Mouse (Mus musculus) kidney, postnatal 14 days (tissue): ENCODE results near the gene Tpk1.
A peak's percentile ranks its signal among the peaks of the same experiment; 100 is the strongest.

Experiments
- DNase-seq: peaks from one replicate; pipeline ENCODE4 v3.0.0; 2022; ENCODE audit warnings: mixed read lengths

The Tpk1 gene

DNA sequence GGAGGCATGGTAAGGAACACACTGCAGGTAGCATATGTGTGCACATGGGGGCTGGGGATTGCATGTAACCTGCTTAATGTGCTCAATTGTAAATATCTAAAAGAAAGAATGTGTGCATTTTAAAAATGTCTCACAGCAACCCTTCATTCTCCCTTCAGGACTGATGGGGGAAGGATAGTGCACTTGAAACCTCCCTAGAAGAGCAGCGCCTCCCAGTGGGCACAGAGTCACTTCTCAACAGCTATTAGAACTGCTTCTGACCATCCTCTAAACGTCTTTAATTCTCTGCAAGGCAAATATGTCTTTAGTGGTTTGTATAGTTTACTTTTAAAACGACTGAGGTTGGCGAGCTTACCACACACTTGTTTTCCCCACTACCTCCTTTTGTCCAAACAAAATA is 241.1 kb downstream of the Tpk1 start:
- no peak for DNase-seq

DNA sequence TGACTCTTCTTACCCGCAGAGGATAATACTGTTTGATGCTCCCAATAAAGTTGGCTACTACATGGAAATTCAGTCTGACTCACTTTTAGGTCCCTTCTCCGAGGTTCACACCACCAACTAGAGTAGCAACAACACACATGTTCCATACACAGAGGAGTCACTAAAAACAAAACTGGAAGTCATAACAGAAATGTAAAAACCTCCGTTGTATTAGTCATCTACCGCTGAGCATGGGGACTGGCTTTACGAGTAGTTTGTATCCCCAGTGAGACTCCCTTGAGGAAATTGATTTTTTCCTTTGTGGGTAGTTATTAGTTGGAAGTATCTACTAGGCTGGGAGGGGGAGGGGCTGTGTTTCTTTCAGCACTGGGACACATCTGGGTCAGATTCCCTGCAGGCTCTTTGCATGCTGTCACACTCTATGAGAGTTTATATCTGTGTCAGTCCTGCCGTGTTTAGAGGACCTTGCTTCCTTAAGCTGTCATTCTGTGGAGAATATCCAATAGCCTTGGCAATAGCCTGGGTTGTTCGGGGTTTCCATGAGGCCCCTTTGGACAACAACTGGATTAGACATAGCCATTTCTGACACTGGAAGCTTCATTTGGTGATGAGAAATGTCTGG is 245.6 kb downstream of the Tpk1 start:
- no peak for DNase-seq

DNA sequence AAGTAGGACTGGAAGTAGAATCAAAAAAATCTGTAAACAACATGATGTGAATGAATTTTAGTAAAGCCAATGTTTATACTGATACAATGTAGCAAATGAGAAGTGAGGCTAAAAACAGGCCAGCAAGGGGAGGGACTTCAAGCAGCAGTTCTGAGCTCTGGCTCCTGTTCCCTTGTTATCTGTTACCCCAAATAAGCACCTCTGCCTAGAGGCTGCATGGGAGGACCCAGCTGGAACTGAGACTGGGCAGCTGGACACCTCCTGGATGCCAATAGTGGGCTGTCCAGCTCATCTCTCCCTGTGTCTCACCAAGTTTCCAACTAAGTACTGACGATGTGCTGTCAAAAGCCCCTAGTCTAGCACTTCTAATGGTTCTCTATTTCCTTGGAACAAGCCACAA is 257.1 kb downstream of the Tpk1 start:
- no peak for DNase-seq

DNA sequence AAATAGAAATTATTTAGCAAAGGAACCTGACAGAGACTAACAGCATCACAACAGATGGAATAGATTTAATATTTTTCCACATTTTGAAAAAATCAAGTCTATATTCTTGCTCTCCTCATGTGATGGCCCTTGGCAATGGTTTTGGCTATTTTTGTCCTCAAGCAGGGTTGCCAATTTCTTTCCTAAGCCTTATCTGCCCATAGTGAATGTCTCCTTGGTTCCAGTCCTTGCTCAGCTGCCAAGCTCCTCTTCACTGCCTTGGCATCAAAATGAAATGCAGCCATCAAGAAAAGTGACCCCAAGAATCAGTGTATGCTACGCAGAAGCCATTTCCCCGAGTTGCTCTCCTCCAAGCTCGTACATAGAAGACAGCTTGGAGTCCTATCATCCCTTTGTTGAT is 263.0 kb downstream of the Tpk1 start:
- no peak for DNase-seq

DNA sequence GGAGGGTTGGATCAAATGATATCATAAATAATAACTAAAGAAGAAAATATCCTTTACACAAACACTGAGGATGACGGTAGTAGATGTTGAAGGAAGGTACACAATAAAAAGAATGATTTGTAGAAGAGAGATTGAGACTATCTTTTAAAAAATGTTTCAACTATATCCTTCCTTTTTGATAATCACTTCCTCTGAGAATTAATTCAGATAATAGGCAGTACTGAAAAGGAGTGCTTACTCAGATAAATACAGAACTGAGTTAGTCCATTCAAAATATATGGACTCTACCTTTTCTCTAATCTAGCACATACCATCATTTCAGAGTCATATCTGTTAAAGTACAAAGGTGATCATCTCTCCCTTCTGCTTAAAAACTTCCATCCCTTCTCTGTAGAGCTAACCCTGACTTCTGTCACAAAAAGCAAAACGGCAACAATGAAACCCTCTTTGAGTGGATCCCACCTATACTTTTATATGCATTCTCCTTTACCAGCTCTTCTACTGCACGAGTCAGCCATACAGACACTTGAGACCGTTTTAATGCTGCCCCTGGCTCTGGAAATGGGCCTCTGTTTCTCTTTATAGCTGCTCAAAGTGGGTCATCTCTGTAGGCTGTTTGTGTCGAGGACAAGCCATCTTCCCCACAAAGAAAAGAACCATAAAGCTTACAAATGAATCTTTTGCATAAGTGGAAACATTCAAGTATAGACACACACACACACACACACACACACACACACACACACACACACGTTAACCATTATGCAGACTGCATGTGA is 263.7 kb downstream of the Tpk1 start:
- no peak for DNase-seq

DNA sequence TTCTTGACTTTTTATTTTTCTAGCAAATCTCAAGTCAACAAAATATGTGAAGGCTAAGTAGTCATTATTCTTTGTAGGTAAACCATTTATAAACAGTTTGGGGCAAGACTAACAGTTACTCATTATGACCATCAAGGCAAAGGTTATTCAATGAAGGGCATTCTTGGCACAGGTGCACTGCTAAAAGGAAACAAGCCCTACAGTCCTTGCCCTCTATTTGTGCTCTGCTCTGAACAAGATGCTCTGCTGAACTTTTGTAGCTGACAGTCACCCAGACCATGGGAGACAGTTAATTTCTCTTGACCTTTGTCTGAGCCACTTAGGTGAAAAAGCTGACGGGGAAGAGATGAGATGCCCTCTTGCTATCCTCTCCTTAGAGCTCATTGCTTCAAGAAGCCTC is 269.7 kb downstream of the Tpk1 start:
- DNase-seq: no peak

DNA sequence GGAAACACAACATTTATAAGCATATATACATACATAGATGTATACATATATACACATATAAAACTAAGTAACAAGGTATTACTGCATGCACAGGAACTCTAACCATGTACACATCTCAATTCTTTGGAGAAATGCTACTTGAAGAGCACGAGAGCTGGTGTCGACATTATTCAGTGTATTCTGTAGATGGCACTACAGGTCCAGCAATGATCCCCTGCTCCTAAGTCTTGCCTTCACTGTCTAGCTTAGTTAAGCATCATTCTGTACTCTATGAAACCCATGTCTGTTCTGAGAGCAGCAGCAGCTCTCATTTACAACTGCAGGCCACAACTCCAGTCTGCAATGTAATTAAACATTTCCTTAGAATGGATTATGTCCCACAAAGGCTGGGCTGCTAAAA is 270.5 kb downstream of the Tpk1 start:
- peak; percentile 23 for DNase-seq

DNA sequence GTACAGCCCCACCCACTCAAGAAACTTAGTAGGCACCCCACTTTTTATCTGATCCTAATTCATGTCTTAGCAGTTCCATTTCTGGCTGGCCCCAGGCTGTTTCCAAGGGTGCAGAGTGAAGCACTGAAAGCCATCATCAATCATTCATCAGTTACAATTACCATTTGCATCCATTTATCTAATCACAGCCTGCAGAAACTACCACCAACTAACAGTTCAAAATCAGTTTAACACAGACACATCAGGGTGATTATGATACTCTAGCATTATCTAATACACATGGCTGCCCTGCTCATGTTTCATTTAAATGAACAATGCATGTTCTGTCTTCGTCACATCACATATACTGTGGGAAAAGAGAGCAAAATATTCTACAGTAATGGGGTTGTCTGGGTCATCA is 274.7 kb downstream of the Tpk1 start:
- DNase-seq: no peak

DNA sequence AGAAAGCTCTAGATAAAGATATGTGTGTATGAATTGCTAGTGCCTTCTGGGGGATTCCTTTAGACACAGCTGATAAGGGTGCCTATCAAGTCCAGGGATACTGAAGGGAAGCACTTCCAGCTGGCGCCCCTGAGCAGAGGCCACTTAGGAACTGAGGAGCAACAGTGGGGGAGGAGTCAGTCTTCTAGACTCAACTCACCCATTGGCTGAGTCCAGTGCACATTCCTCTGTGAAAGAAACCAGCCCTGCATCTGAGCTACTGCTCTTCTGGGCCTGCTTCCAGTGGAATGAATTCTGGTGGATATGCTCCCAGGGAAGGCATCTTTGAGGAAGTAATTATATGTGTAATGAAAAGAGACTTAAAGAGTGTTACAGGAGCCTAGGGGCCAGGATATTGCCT is 278.8 kb downstream of the Tpk1 start:
- DNase-seq: no peak

DNA sequence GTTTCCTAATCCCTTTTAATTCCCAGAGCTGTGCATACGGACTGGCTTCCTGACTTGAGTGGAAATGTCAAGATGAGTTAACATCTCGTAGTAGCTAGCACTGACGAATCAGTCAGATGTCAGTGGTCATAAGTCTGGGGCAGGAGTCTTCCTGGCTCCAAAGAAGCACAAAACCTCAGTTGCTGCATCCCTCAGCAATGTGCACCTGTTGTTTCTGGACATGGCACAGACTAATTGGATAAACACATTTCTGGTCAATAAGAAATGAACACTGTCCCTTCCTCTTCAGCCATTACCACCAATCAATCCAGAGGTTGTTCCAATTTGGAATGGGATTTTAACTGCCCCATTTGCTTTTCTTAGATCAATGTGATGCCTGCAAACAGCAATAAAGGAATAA is 281.2 kb downstream of the Tpk1 start:
- no peak for DNase-seq

DNA sequence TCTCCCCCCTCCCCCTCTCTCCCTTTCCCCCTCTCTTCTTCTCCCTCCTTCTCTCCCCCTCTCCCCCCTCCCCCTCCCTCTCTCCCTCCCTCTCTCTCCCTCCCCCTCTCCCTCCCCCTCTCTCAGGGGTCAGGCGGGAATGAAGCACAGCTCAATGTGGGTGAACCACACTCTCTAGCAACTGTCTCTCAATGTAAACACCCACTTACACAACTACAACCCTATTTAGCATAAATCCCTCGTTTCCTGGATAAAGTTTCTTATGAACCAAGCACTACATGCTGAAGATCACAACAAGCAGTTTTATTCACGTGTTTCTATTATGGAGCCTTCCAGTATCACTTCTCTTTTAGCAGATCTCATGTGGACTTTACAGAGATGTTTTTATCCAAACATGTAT is 281.8 kb downstream of the Tpk1 start:
- no peak for DNase-seq

DNA sequence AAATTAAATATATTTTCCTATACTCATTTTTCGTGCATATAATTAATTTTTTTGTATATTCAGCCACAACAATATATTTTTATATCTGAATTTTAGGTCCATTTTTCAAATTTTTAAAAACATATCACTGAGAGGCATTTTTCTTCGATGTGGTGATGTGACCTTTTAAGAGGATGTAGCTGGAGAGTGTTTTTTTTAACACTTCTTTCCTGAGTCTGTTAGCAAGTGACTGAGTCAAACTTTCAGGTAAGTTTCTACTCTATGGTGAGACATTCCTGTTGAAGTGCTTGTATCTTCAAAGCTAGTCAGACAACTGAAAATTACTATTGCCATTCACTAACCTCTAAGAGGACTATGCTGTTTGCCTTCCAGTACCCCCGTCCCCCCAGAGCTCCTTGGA is 283.3 kb downstream of the Tpk1 start:
- DNase-seq: no peak

DNA sequence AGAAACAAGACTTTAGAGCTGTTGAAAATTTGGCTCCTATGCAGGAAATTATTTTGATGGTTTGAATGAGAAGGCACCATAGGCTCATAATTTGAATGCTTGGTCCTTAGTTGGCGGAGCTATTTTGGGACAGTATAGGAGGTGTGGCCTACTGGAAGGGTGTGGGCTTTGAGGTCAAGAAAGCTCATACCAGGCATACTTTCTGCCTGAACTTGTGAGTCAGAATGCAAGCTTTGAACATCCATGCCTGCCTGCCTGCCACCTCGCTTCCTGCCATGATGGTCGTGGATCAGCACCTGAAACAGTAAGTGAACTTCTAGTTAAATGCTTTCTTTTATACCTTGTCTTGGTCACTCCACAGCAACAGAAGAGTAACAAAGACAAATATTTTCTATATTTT is 283.8 kb downstream of the Tpk1 start:
- DNase-seq: no peak

DNA sequence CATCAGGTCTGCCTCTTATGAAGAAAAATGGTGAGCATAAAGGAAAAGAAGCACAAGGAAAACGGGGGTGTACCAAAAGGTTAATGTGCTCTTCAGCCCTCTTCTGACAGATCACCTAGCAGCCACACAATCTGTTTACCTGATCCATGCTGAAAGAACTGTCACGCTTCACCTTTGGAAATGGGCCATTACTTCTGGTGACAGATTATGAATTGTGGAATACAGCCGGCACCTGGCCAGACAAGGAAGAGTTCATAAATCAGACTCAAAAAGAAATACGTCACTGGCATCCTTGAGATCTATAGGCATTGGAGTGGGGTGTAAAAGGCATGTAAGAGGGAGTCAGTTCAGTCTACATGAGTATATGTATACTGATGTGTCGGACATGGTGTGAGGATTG is 292.9 kb downstream of the Tpk1 start:
- DNase-seq: no peak

DNA sequence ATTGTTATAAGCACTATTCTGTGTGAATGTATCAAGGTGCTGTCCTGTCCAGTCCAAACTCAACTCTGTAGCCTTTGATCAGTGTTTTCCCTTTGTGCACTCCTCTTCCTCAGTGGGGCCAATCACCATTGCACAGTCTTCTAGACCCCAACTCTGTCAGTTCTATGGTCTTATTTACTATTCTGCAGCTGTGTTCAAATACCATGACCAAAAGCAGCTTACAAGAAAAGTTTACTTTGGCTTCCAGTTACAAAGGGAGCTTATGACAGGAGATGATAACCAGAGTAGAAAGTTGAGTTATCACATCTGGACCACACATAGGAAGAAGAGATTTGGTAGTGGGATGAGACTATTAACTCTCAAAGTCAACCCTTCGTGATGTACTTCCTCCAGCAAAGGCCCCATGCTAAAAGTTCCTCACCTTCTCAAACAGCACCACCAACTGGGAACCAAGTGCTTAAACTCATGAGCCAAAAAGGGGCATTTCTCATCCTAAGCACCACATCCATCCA is 298.6 kb downstream of the Tpk1 start:
- no peak for DNase-seq

DNA sequence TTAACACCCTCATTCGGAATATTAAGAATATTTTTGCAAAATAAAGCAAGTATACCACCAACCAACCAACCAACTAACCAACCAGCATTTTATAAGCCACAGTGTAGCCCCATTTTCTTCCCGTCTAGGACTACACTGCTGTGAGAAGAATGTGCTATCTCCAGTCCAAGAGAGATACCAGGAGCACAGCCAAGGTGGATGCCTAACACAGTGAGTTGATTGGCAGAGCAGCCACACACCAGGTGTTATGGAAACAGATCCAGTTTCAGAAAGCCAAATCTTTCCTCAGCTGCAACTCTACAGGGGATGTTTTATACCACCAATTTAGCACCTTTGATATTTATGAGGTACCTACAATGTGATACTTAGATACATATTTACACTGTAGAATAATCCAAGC is 299.1 kb downstream of the Tpk1 start:
- DNase-seq: no peak

DNA sequence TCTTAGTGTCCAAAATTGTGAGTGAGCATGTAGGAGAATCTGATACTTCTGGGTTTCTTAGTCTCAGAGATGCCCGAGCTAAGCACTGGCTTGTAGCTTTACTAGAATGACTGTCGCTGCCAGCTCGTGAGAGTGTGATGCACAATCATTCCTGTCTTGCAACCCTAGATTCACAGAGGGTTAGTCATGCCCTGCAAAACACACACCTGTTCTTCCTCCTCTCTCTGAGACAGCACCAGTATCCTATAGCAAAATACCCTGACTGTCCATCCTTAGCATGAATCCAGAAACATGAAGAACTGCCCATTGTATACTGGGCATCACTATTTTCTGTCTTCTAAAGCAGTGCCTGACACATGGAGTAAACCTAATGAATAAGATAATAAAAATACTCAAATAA is 302.2 kb downstream of the Tpk1 start:
- DNase-seq: no peak

DNA sequence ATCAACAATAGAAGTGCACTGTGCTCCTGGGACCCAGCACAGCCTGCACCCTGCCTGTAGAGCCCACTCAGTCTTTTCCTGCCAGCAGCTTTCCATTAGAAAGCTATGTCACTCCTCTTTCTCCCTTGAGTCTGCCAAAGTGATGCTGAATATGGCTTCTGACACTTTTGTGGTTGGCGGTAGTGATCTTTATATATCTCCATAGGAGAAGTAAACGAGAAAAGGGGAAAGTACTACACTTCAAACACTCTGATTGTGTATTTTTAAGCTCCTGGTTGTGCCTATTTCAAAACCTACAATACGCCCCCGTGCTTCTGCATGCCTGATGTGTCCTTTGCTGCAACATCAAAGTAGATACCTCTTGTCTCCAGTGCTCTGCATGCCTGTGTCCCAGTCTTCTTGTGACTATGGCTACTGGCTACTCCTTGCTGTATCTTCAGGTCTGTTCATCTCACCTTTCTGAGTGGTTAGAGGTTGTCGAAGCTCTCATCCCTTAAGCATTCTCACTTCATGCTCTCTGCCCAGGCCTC is 302.7 kb downstream of the Tpk1 start:
- DNase-seq: no peak

DNA sequence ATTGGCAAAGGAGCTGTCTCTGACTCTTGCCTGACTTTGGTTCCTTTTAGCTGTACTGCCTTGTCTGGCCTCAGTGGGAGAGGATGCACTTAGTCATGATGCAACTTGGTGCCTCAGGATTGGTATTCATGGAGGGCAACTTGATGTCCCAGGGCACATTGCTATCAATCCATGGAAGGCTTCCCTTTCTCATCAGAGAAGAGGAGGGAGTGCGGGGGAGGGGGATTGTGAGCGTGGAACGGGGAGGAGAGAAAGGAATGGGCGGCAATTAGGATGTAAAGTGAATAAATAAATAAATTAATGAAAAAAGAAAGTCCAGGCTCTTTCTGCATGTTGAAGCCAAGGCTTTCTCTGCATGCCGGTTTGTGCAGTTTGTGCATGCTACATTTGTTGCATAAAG is 304.8 kb downstream of the Tpk1 start:
- no peak for DNase-seq

DNA sequence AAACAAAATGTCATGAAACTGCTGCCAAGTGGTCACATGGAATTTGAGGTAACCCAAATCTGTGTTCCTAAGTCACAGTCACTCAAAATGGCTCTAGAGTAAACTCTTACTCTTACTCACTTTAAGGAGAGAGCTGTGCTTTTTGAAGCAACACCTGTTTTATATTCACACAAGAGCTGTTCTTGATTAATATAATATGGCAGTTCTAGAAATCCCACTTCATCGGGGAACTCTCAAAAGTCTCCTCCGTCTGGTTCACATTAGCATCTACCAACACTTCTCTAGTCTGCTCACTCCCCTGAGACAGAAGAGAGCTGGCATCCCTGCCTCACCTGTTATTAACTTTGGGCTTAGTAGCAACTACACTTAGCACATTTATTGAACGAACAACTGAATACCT is 305.9 kb downstream of the Tpk1 start:
- DNase-seq: no peak

DNA sequence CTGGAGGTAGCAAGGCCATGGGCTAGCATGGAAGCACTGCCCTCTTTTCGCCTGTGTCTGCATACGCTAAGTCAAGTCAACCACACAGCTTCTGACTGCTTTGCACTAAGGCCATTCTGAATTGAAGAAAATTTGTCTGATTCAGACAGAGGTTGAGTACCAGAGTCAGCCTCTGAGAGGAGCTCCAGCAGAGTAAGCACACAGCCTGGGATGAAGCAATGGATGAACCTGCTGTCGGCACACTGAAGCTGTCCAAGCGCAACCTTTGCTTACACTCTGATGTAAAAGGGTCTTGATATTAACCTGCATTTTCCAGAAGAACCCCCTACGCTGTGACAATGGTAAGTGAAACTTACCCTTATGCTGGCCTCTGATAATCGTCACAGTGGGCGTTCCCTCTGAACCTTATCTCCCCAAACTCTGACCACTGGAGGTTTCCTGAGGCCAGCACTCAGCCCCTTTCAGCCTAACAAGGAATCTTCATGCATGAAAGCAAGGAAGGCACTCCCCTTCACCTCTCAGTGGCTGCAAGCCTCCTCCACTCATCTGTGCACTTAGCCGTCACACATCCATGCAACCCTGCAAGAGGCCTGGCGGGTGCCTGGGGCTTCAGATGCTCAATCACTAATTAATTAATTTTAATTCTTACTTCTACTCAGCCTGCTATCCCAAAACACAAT is 311.4 kb downstream of the Tpk1 start:
- DNase-seq: no peak

DNA sequence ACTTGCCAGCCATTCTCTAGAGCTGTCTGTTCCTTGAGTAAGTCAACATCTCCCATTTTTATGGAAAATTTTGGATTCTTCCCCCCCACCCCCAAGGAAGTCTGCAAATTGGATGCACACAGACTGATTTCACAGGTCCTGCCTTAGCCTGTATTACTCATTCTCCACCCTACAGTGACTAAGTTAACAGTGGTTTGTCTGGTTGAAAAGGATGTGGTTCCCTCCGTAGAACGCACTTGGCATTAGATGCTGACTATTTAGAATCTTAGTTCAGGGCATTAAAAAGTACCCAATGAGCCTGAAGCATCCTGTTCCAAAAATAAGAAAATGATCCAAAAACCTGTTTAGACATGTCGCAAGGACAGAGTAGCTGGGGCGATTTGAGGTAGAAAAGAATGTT is 312.6 kb downstream of the Tpk1 start:
- DNase-seq: no peak

DNA sequence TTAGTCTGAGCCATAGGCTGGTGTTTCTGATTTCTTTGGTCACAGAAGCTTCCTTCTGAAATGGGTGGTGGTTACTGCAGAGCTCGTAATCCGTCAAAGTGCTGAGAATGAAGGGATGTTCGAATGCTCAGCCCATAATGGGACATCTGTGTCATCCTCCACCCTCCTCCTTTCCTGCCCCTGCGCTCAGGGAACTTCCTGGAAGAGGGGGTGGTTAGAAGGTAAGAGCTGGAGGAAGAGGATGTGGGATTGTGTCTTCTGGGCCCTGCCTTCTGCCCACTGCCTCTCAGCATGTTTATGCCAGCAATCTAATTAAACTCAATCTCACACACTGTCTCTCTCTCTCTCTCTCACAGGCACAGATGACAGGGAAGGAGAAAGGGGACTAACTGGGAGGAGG is 317.0 kb downstream of the Tpk1 start:
- no peak for DNase-seq

DNA sequence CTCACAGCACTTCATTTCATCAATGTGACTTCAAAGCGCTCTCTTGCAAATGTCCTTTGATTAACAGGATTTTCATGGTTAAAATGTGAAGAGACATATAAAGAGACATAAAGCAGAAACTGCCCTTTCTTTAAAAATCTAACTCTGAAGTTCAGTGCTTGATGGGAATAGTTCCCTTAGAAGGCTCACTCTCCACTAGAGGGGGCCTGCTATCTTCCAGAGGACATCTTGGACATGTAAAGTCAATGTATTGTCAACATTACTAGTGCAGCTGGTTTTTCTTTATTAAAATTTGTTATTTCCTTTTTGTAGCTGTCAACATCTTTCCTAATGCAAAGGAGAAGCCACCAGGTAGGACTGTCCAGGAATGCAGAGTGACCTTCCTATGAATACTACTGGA is 318.4 kb downstream of the Tpk1 start:
- DNase-seq: no peak
